Mouse (Mus musculus): Measurements from ENCODE around the gene Hoxd12.

DNA sequence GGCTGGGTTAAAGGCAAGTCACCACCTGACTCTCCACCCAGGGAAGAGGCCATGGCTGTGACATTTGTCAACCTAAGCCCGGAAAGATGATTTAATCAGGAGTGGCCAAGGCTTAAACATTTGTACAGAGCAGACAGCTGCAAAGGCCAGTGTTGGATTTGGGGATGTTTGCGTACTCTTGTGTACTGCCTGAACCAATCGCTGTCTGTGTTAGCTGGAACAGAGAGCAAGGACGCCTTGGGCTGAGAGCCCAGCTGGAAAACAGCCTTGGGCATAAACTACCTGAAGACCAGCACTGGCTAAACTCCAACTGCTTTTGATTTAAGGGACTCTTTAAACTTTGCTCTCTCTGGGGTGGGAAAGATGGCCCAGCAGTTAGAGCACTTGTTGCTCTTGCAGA, 33.9 kb downstream of the Hoxd12 start:
- TF ChIP-seq CTCF (IDR thresholded peaks at IDR 0.05; ENCODE audit: insufficient read depth, low read length) (no peak), POLR2A (IDR thresholded peaks at IDR 0.05; ENCODE audit: borderline replicate concordance, extremely low read depth, low read depth, low read length) (no peak)
